Mouse (Mus musculus) intestine, postnatal 0 days (tissue): ENCODE data around the gene Pak2. TPM values are rescaled to one million over a fixed set of nuclear protein-coding genes. Genes with fewer than 3 reads are reported as not detected.

ENCODE experiments used
- ATAC-seq: fragments of 200-750 bp; cut with Nextera tagmentation; 2 replicates; pipeline ENCODE4 v1.8.0; 2017; ENCODE audit warnings: mild to moderate bottlenecking, moderate TSS enrichment, moderate library complexity
- H3K27ac ChIP-seq: fragments of 300-500 bp; sonication (generic); 2 replicates; pipeline ENCODE4 v1.5.1; 2014; ENCODE audit warnings: mild to moderate bottlenecking, low read depth, low read length, moderate library complexity
- H3K27me3 ChIP-seq: fragments of 300-500 bp; sonication (generic); replicated peaks from 2 replicates; pipeline ENCODE4 v1.6.1; 2014; ENCODE audit warnings: low read length, mixed read lengths; ENCODE audit not compliant: control insufficient read depth, insufficient read depth
- H3K36me3 ChIP-seq: fragments of 300-500 bp; sonication (generic); 2 replicates; pipeline ENCODE4 v1.6.1; 2014; ENCODE audit warnings: mild to moderate bottlenecking, moderate library complexity; ENCODE audit not compliant: control insufficient read depth, insufficient read depth
- H3K4me1 ChIP-seq: fragments of 300-500 bp; sonication (generic); replicated peaks from 2 replicates; pipeline ENCODE4 v1.6.1; 2014; ENCODE audit warnings: antibody characterized with exemption, low read length, mixed read lengths; ENCODE audit not compliant: control insufficient read depth, insufficient read depth
- H3K4me2 ChIP-seq: fragments of 300-500 bp; sonication (generic); replicated peaks from 2 replicates; pipeline ENCODE4 v1.6.1; 2014; ENCODE audit warnings: low read depth, mild to moderate bottlenecking, moderate library complexity
- H3K4me3 ChIP-seq: fragments of 300-500 bp; sonication (generic); 2 replicates; pipeline ENCODE4 v1.5.1; 2014; ENCODE audit warnings: low read depth, low read length
- H3K9ac ChIP-seq: fragments of 300-500 bp; sonication (generic); 2 replicates; pipeline ENCODE4 v1.6.1; 2014; ENCODE audit warnings: mild to moderate bottlenecking, low read depth, low read length
- H3K9me3 ChIP-seq: fragments of 300-500 bp; sonication (generic); 2 replicates; pipeline ENCODE4 v1.6.1; 2016; ENCODE audit warnings: mixed run types; ENCODE audit not compliant: control insufficient read depth
- CTCF ChIP-seq: sonication (generic); IDR thresholded peaks from 2 replicates; pipeline ENCODE4 v1.5.1; 2016; ENCODE audit warnings: low read depth, mild to moderate bottlenecking, control low read depth, antibody characterized with exemption, moderate library complexity
- WGBS: fragments of 180-500 bp; shearing (Covaris S2); extraction: QIAGEN DNeasy Blood & Tissue Kit; methylation state at CpG from one replicate; pipeline ENCODE4 v1.1.7; 2014; 5-methylcytosine and 5-hydroxymethylcytosine counted together
- microRNA-seq: library from miRNA; unstranded; fragments of <30 nt; microRNA quantifications from one replicate; pipeline ENCODE4, GENCODE M21; 2016
- polyA plus RNA-seq: library from polyadenylated mRNA; unstranded; fragments of >200 nt; fragmentation: Nextera tagmentation; extraction: Ambion mirVana; gene quantifications from 2 replicates; pipeline ENCODE4 v1.2.1, GENCODE M21; 2015

Gene Pak2
- polyA plus RNA-seq, 1 experiment from 2014 or later, result 23.4 TPM

- no peak overlapping the region for H3K4me2 ChIP-seq
- no peak overlapping the region for H3K4me3 ChIP-seq
- no peak for TF ChIP-seq CTCF
- H3K9me3 ChIP-seq, result no peaks in the 10 kb centered on the region
- 0 out of 2 replicates have a peak, but pooled peaks cover 2% of the 10 kb centered on the region for H3K4me1 ChIP-seq
- no peaks in the 10 kb centered on the region for H3K27me3 ChIP-seq
- no peak for ATAC-seq
- no peak overlapping the region for H3K27ac ChIP-seq
- H3K9ac ChIP-seq, result no peak overlapping the region
- H3K36me3 ChIP-seq, result peaks cover 20% of the 10 kb centered on the region
These were observed 85.2 kb downstream of the Pak2 start for GRCm38 (mm10) chr16:31993946-31994345.

GRCm38 (mm10) chr16:31993195-31993594 lies 85.9 kb downstream of the Pak2 start:
- WGBS, result 93% methylated on average over 4 of the region's 4 CpGs
- ATAC-seq, result no peak

GRCm38 (mm10) chr16:31992039-31992438 lies 87.1 kb downstream of the Pak2 start:
- WGBS, result 51% methylated on average over 1 of the region's 1 CpGs
- Histone ChIP-seq H3K27me3 (no peaks in the 10 kb centered on the region), H3K4me3 (no peak overlapping the region), H3K4me2 (no peak overlapping the region), H3K9ac (no peak overlapping the region), H3K4me1 (no peaks in the 10 kb centered on the region), H3K36me3 (peaks cover 33% of the 10 kb centered on the region), H3K9me3 (no peaks in the 10 kb centered on the region), H3K27ac (no peak overlapping the region)
- peak; percentile 35 for TF ChIP-seq CTCF
- ATAC-seq, result no peak

More at GRCm38 (mm10) chr16:31993195-31993594, 85.9 kb downstream of the Pak2 start:
- no peak for TF ChIP-seq CTCF
- Histone ChIP-seq H3K9me3 (no peaks in the 10 kb centered on the region), H3K36me3 (peaks cover 27% of the 10 kb centered on the region), H3K4me3 (no peak overlapping the region), H3K4me2 (no peak overlapping the region), H3K4me1 (no peaks in the 10 kb centered on the region), H3K27me3 (no peaks in the 10 kb centered on the region), H3K9ac (no peak overlapping the region), H3K27ac (no peak overlapping the region; the same call in 1 of the 2 replicates)

GRCm38 (mm10) chr16:31980946-31981345 lies 98.2 kb downstream of the Pak2 start:
- H3K36me3 ChIP-seq, result peaks cover 45% of the 10 kb centered on the region
- H3K27me3 ChIP-seq, result no peaks in the 10 kb centered on the region
- H3K9ac ChIP-seq, result no peak overlapping the region
- ATAC-seq, result no peak
- TF ChIP-seq CTCF, result peak; percentile 20; the same call in 1 of the 2 replicates
- 77% methylated on average over 5 of the region's 5 CpGs for WGBS
- no peak overlapping the region for H3K4me2 ChIP-seq
- no peaks in the 10 kb centered on the region for H3K9me3 ChIP-seq
- H3K4me1 ChIP-seq, result no peaks in the 10 kb centered on the region
- H3K27ac ChIP-seq, result no peak overlapping the region
- H3K4me3 ChIP-seq, result no peak overlapping the region

GRCm38 (mm10) chr16:31979501-31979900 lies 99.6 kb downstream of the Pak2 start:
- Histone ChIP-seq H3K27ac (no peak overlapping the region), H3K36me3 (peaks cover 51% of the 10 kb centered on the region), H3K4me1 (no peaks in the 10 kb centered on the region), H3K4me3 (no peak overlapping the region), H3K4me2 (no peak overlapping the region), H3K27me3 (no peaks in the 10 kb centered on the region), H3K9ac (no peak overlapping the region), H3K9me3 (no peaks in the 10 kb centered on the region)
- TF ChIP-seq CTCF, result no peak
- 94% methylated on average over 3 of the region's 3 CpGs for WGBS
- ATAC-seq, result no peak

GRCm38 (mm10) chr16:31975258-31975657 lies 103.9 kb downstream of the Pak2 start:
- Histone ChIP-seq H3K27me3 (no peaks in the 10 kb centered on the region), H3K36me3 (peaks cover 59% of the 10 kb centered on the region), H3K9me3 (no peaks in the 10 kb centered on the region), H3K27ac (no peak overlapping the region), H3K4me1 (no peaks in the 10 kb centered on the region), H3K4me2 (no peak overlapping the region), H3K4me3 (no peak overlapping the region), H3K9ac (no peak overlapping the region)
- TF ChIP-seq CTCF, result no peak
- no peak for ATAC-seq
- 89% methylated on average over 4 of the region's 4 CpGs for WGBS

Small RNA genes lying within 50 kb of the gene (microRNA-seq; reads per million reads assigned to microRNA genes)
- not detected for gene Gm26269

Other genes with a start within 250 kb of the Pak2 start
- gene Meltf, start 200.5 kb downstream of the Pak2 start, polyA plus RNA-seq, result 568 and 663 TPM in 2 replicates
- 0.39 and 0.54 TPM in 2 replicates for gene Pigz, start 145.5 kb downstream of the Pak2 start, polyA plus RNA-seq
- 203 and 214 TPM in 2 replicates for gene 0610012G03Rik, start 130.8 kb downstream of the Pak2 start, polyA plus RNA-seq
- 24.7 and 28.4 TPM in 2 replicates for gene Ncbp2, start 130.8 kb downstream of the Pak2 start, polyA plus RNA-seq
- gene Senp5, start 76.1 kb downstream of the Pak2 start, polyA plus RNA-seq, result 5.0 and 5.2 TPM in 2 replicates
- 68.1 and 71.6 TPM in 2 replicates for gene Pigx, start 20.4 kb upstream of the Pak2 start, polyA plus RNA-seq
- 22.3 and 23.0 TPM in 2 replicates for gene Cep19, start 20.5 kb upstream of the Pak2 start, polyA plus RNA-seq
- 4.7 and 4.8 TPM in 2 replicates for gene Nrros, start 86.3 kb upstream of the Pak2 start, polyA plus RNA-seq
- gene Bex6, start 100.5 kb upstream of the Pak2 start, polyA plus RNA-seq, result 0.13 TPM in 1 of 2 replicates, not detected in the other
- 4.9 and 5.1 TPM in 2 replicates for gene Fbxo45, start 167.8 kb upstream of the Pak2 start, polyA plus RNA-seq
- gene Wdr53, start 167.9 kb upstream of the Pak2 start, polyA plus RNA-seq, result 10.7 and 11.8 TPM in 2 replicates
- gene Smco1, start 192.1 kb upstream of the Pak2 start, polyA plus RNA-seq, result not detected in 2 replicates
- gene Rnf168, start 198.1 kb upstream of the Pak2 start, polyA plus RNA-seq, result 11.9 and 14.2 TPM in 2 replicates